Mouse (Mus musculus) ZHBTc4 (cell line): Measurements from ENCODE around the gene Col1a2.

Experiments used
- DNase-seq: peaks from one replicate; pipeline ENCODE4 v3.0.0-alpha.2; 2011; ENCODE audit warnings: low read depth, low spot score

The Col1a2 gene

GRCm38 (mm10) chr6:4583485-4583884 lies 78.9 kb downstream of the Col1a2 start:
- DNase-seq, result no peak

GRCm38 (mm10) chr6:4587946-4588345 lies 83.3 kb downstream of the Col1a2 start:
- no peak for DNase-seq

GRCm38 (mm10) chr6:4588722-4589121 lies 84.1 kb downstream of the Col1a2 start:
- DNase-seq, result no peak

- DNase-seq, result no peak
Observed at GRCm38 (mm10) chr6:4590089-4590488, 85.5 kb downstream of the Col1a2 start.
